Mouse (Mus musculus) cerebellum, adult 9-10 months (tissue): ENCODE measurements at regions not wholly inside any gene's neighbourhood (a gene's known extent, or its start where the extent isn't known, plus 50 kb on each side); places are given as distances from the start of the nearest gene placed in this dataset.
A peak's percentile ranks its signal among the peaks of the same experiment; 100 is the strongest.

ENCODE experiments used
- DNase-seq: peaks from one replicate; pipeline ENCODE4 v3.0.0; 2022

GRCm38 (mm10) chr10:125467503-125467902, 78.2 kb upstream of the Slc16a7 start:
- no peak for DNase-seq

GRCm38 (mm10) chr10:125488350-125488749, 99.1 kb upstream of the Slc16a7 start:
- no peak for DNase-seq

- DNase-seq, result peak; percentile 1
Measured at GRCm38 (mm10) chr10:125490395-125490794, 101.1 kb upstream of the Slc16a7 start.

GRCm38 (mm10) chr10:125494489-125494888, 105.2 kb upstream of the Slc16a7 start:
- no peak for DNase-seq

GRCm38 (mm10) chr10:125498347-125498746, 109.1 kb upstream of the Slc16a7 start:
- peak; percentile 33 for DNase-seq

GRCm38 (mm10) chr10:125500338-125500737, 111.1 kb upstream of the Slc16a7 start:
- DNase-seq, result no peak

- no peak for DNase-seq
Measured at GRCm38 (mm10) chr10:125515026-125515425, 125.8 kb upstream of the Slc16a7 start.

GRCm38 (mm10) chr10:125530876-125531275, 141.6 kb upstream of the Slc16a7 start:
- DNase-seq, result no peak

GRCm38 (mm10) chr10:125538316-125538715, 149.1 kb upstream of the Slc16a7 start:
- DNase-seq, result peak; percentile 25

GRCm38 (mm10) chr10:125586489-125587147, 197.4 kb upstream of the Slc16a7 start:
- DNase-seq, result no peak

- DNase-seq, result no peak
Measured at GRCm38 (mm10) chr10:125593006-125593405, 203.7 kb upstream of the Slc16a7 start.

- DNase-seq, result no peak
Measured at GRCm38 (mm10) chr10:125607787-125608617, 218.7 kb upstream of the Slc16a7 start.

- DNase-seq, result no peak
Measured at GRCm38 (mm10) chr10:125610353-125610752, 221.1 kb upstream of the Slc16a7 start.

- no peak for DNase-seq
Measured at GRCm38 (mm10) chr10:125612773-125613172, 223.5 kb upstream of the Slc16a7 start.

- no peak for DNase-seq
Measured at GRCm38 (mm10) chr10:125621376-125621775, 232.1 kb upstream of the Slc16a7 start.

- no peak for DNase-seq
Measured at GRCm38 (mm10) chr10:125623836-125624235, 234.6 kb upstream of the Slc16a7 start.

- DNase-seq, result no peak
Measured at GRCm38 (mm10) chr10:125667906-125668305, 278.6 kb upstream of the Slc16a7 start.

GRCm38 (mm10) chr10:125673637-125674036, 284.4 kb upstream of the Slc16a7 start:
- no peak for DNase-seq

- no peak for DNase-seq
Measured at GRCm38 (mm10) chr10:125679644-125680043, 286.3 kb upstream of the Lrig3 start.

- no peak for DNase-seq
Measured at GRCm38 (mm10) chr10:125685130-125685529, 280.8 kb upstream of the Lrig3 start.

- no peak for DNase-seq
Measured at GRCm38 (mm10) chr10:125693505-125693904, 272.5 kb upstream of the Lrig3 start.

- no peak for DNase-seq
Measured at GRCm38 (mm10) chr10:125696159-125696558, 269.8 kb upstream of the Lrig3 start.

- DNase-seq, result peak; percentile 15
Measured at GRCm38 (mm10) chr10:125725077-125725680, 240.8 kb upstream of the Lrig3 start.

- no peak for DNase-seq
Measured at GRCm38 (mm10) chr10:125725681-125726139, 240.3 kb upstream of the Lrig3 start.
